ENCODE assay signal across 8 mouse cellular contexts in genomic region chrX:48318194-48318593, GRCm38 (mm10). TPM values are rescaled to one million over a fixed set of nuclear protein-coding genes. Genes with fewer than 3 reads are reported as not detected.
DNase-seq lines count a peak whose midpoint lies in the region; ATAC-seq lines count a peak whose summit lies in the region.

No protein-coding gene starts in this region.

- no peaks in the 10 kb centered on the region for H3K36me3 ChIP-seq in intestine, embryonic 16.5 days (ENCODE audit: control insufficient read depth, insufficient read depth, low read length)
- H3K36me3 ChIP-seq in hindbrain, embryonic 10.5 days = no peaks in the 10 kb centered on the region
- H3K36me3 ChIP-seq in forebrain, embryonic 15.5 days = no peaks in the 10 kb centered on the region

- H3K27me3 ChIP-seq in intestine, embryonic 16.5 days (replicated peaks; ENCODE audit: control insufficient read depth, insufficient read depth, low read length) = no peaks in the 10 kb centered on the region
- H3K27me3 ChIP-seq in hindbrain, embryonic 10.5 days (ENCODE audit: insufficient read depth, poor library complexity, severe bottlenecking) = peaks cover 41% of the 10 kb centered on the region
- H3K27me3 ChIP-seq in forebrain, embryonic 15.5 days = no peaks in the 10 kb centered on the region

- no peak overlapping the region for H3K9ac ChIP-seq in intestine, embryonic 16.5 days (ENCODE audit: low read depth, low read length)
- no peak overlapping the region for H3K9ac ChIP-seq in forebrain, embryonic 15.5 days (replicated peaks)

- DNase-seq in ovary, postnatal 36 days (ENCODE audit: low spot score) = peak; percentile 5
- DNase-seq in ovary, adult 18-20 months (ENCODE audit: low spot score) = no peak
- peak; percentile 81 for DNase-seq in thymus, postnatal 4 days
- DNase-seq in layer of hippocampus, adult 9-10 months (ENCODE audit: low spot score) = no peak
- no peak for DNase-seq in hindbrain, embryonic 10.5 days (ENCODE audit: low spot score)

- no peaks in the 10 kb centered on the region for H3K9me3 ChIP-seq in intestine, embryonic 16.5 days (ENCODE audit: control insufficient read depth, low read length)
- no peaks in the 10 kb centered on the region for H3K9me3 ChIP-seq in hindbrain, embryonic 10.5 days
- no peaks in the 10 kb centered on the region for H3K9me3 ChIP-seq in forebrain, embryonic 15.5 days

- ATAC-seq in intestine, embryonic 16.5 days = peak; percentile 74
- ATAC-seq in megakaryocyte, adult 5-6 weeks (ENCODE audit: poor library complexity, severe bottlenecking) = peak; percentile 82
- ATAC-seq in forebrain, embryonic 15.5 days (replicated peaks) = no peak

- 22% methylated on average over 9 of the region's 9 CpGs for WGBS in intestine, embryonic 16.5 days
- 31% methylated on average over 9 of the region's 9 CpGs for WGBS in hindbrain, embryonic 10.5 days
- 25% methylated on average over 9 of the region's 9 CpGs for WGBS in forebrain, embryonic 15.5 days

- no peak overlapping the region for H3K4me3 ChIP-seq in intestine, embryonic 16.5 days (ENCODE audit: low read length)
- H3K4me3 ChIP-seq in hindbrain, embryonic 10.5 days = no peak overlapping the region
- H3K4me3 ChIP-seq in forebrain, embryonic 15.5 days = no peak overlapping the region

- 0 out of 2 replicates have a peak overlapping the region, but pooled peaks have one; percentile 12 for H3K4me2 ChIP-seq in intestine, embryonic 16.5 days (ENCODE audit: low read depth, low read length)
- no peak overlapping the region for H3K4me2 ChIP-seq in forebrain, embryonic 15.5 days (replicated peaks)

- H3K27ac ChIP-seq in intestine, embryonic 16.5 days (ENCODE audit: low read length) = no peak overlapping the region
- H3K27ac ChIP-seq in hindbrain, embryonic 10.5 days = no peak overlapping the region
- no peak overlapping the region for H3K27ac ChIP-seq in forebrain, embryonic 15.5 days (replicated peaks)

- no peaks in the 10 kb centered on the region; the same call in 1 of the 2 replicates for H3K4me1 ChIP-seq in intestine, embryonic 16.5 days (ENCODE audit: control insufficient read depth, insufficient read depth, low read length)
- peaks cover 3% of the 10 kb centered on the region; the same call in 1 of the 2 replicates for H3K4me1 ChIP-seq in hindbrain, embryonic 10.5 days (replicated peaks)
- peaks cover 6% of the 10 kb centered on the region; the same call in 1 of the 2 replicates for H3K4me1 ChIP-seq in forebrain, embryonic 15.5 days

RNA-seq across cellular contexts. Expression of gene Bcorl1, which starts 23.0 kb away (rescaled TPM):
- 3.2 and 3.5 TPM in 2 replicates for polyA plus RNA-seq in intestine, embryonic 16.5 days (2015; fragmentation: Nextera tagmentation; extraction: Ambion mirVana)
- 4.6 and 5.5 TPM in 2 replicates for total RNA-seq in megakaryocyte, adult 5-6 weeks (2015)
- 3.3 and 4.0 TPM in 2 replicates for total RNA-seq in megakaryocyte, adult 5-6 weeks (2017)
- 4.2 and 5.4 TPM in 2 replicates for polyA plus RNA-seq in hindbrain, embryonic 10.5 days (2016; fragmentation: Nextera tagmentation; extraction: Ambion mirVana)
- polyA plus RNA-seq in forebrain, embryonic 15.5 days (2015; fragmentation: Nextera tagmentation; extraction: Ambion mirVana) = 6.5 and 7.5 TPM in 2 replicates

Comparison
In these comparisons a context has a peak if more than half of its experiments do, and no peak if none do; other contexts are left out.
1. DNase-seq: peak in ovary, postnatal 36 days (single experiment) and thymus, postnatal 4 days (single experiment); none in ovary, adult 18-20 months (single experiment), layer of hippocampus, adult 9-10 months (single experiment) and hindbrain, embryonic 10.5 days (single experiment).